ENCODE assay signal across 12 mouse cellular contexts in genomic region chr4:143190657-143191056, GRCm38 (mm10). TPM values are rescaled to one million over a fixed set of nuclear protein-coding genes. Genes with fewer than 3 reads are reported as not detected.
DNase-seq lines count a peak whose midpoint lies in the region; ATAC-seq lines count a peak whose summit lies in the region.
"Had no signal": no experiment of that assay in that cellular context is flagged by ENCODE, and none has a peak within 500 bp of the region (broad histone marks: within the 10 kb centered on the region; RNA-seq: fewer than 3 reads in every experiment).

No protein-coding gene starts in this region.

- 51% methylated on average over 4 of the region's 4 CpGs for WGBS in heart, embryonic 13.5 days
- 26% methylated on average over 4 of the region's 4 CpGs for WGBS in intestine, embryonic 15.5 days

- no peak overlapping the region for H3K27ac ChIP-seq in heart, embryonic 13.5 days (replicated peaks)
- no peak overlapping the region for H3K27ac ChIP-seq in intestine, embryonic 15.5 days
- H3K27ac ChIP-seq: heart, embryonic 15.5 days; liver, embryonic 14.5 days had no signal

- no peak overlapping the region for H3K4me3 ChIP-seq in heart, embryonic 13.5 days
- H3K4me3 ChIP-seq in intestine, embryonic 15.5 days (replicated peaks) = no peak overlapping the region
- H3K4me3 ChIP-seq: heart, embryonic 15.5 days had no signal

- H3K36me3 ChIP-seq in heart, embryonic 13.5 days = no peaks in the 10 kb centered on the region
- H3K36me3 ChIP-seq in intestine, embryonic 15.5 days = no peaks in the 10 kb centered on the region
- H3K36me3 ChIP-seq: heart, embryonic 15.5 days had no signal

- H3K4me1 ChIP-seq in heart, embryonic 13.5 days = peaks cover 19% of the 10 kb centered on the region
- H3K4me1 ChIP-seq in intestine, embryonic 15.5 days (replicated peaks) = 0 out of 2 replicates have a peak, but pooled peaks cover 7% of the 10 kb centered on the region

- H3K27me3 ChIP-seq in heart, embryonic 13.5 days (replicated peaks) = no peaks in the 10 kb centered on the region
- H3K27me3 ChIP-seq in intestine, embryonic 15.5 days (replicated peaks) = no peaks in the 10 kb centered on the region
- H3K27me3 ChIP-seq: heart, embryonic 15.5 days had no signal

- intact Hi-C loops in heart, postnatal 25 days (cut with DNase I) = no loop called here

- ATAC-seq in heart, embryonic 13.5 days (ENCODE audit: extremely low read depth, insufficient number of reproducible peaks, low FRiP score, low TSS enrichment) = no peak
- ATAC-seq in CD4-positive, CD25-positive, alpha-beta regulatory T cell, adult 4 months = peak; percentile 77
- ATAC-seq in intestine, embryonic 15.5 days = peak; percentile 76
- peak; percentile 67; the same call in 1 of the 2 replicates for ATAC-seq in neutrophil, adult 5-6 weeks (ENCODE audit: extremely low read depth, insufficient number of reproducible peaks, low FRiP score, poor library complexity, severe bottlenecking)

- no peak for DNase-seq in heart, postnatal 25 days (ENCODE audit: low spot score)
- no peak for DNase-seq in MN1 (ENCODE audit: low spot score)
- DNase-seq in right cerebral cortex, adult 18-20 months = no peak
- DNase-seq in layer of hippocampus, adult 18-20 months (ENCODE audit: low spot score in 2 of 2) = no peak
- DNase-seq: cerebellum, adult 11 months; kidney, postnatal 36 days had no signal

- no peaks in the 10 kb centered on the region for H3K9me3 ChIP-seq in heart, embryonic 13.5 days
- no peaks in the 10 kb centered on the region for H3K9me3 ChIP-seq in intestine, embryonic 15.5 days
- H3K9me3 ChIP-seq: heart, embryonic 15.5 days had no signal

- H3K4me2 ChIP-seq in heart, embryonic 13.5 days = 0 out of 2 replicates have a peak overlapping the region, but pooled peaks have one; percentile 7
- H3K4me2 ChIP-seq in intestine, embryonic 15.5 days (replicated peaks) = no peak overlapping the region; the same call in 1 of the 2 replicates
- H3K4me2 ChIP-seq: heart, embryonic 15.5 days had no signal

- no peak overlapping the region for H3K9ac ChIP-seq in heart, embryonic 13.5 days
- no peak overlapping the region for H3K9ac ChIP-seq in intestine, embryonic 15.5 days
- H3K9ac ChIP-seq: heart, embryonic 15.5 days; liver, embryonic 14.5 days had no signal

RNA-seq across cellular contexts. Expression of gene Prdm2, which starts 22.1 kb away (rescaled TPM):
- polyA plus RNA-seq in heart, embryonic 13.5 days (2015; fragmentation: Nextera tagmentation; extraction: Ambion mirVana) = 7.0 and 7.5 TPM in 2 replicates
- total RNA-seq in heart, postnatal 25 days (2021) = 10 to 100 TPM; 19.7 to 20.9 TPM
- polyA plus RNA-seq in CD4-positive, CD25-positive, alpha-beta regulatory T cell, adult 4 months (2017; shearing (Covaris generic)) = 10 to 100 TPM; 30.8 to 38.7 TPM
- polyA plus RNA-seq in intestine, embryonic 15.5 days (2015; fragmentation: Nextera tagmentation; extraction: Ambion mirVana) = 9.7 and 10.0 TPM in 2 replicates
- total RNA-seq in neutrophil, adult 5-6 weeks (2017) = 66.9 and 68.1 TPM in 2 replicates
- total RNA-seq in layer of hippocampus, adult 18-20 months (2021) = 10 to 100 TPM; 48.5 to 49.5 TPM
